Mouse (Mus musculus): ENCODE measurements around the gene Ankrd33b. TPM values are rescaled to one million over a fixed set of nuclear protein-coding genes. Genes with fewer than 3 reads are reported as not detected.
A peak's percentile ranks its signal among the peaks of the same experiment; 100 is the strongest.

Gene Ankrd33b
- total RNA-seq, 2 experiments from 2014 or later = 53.2 to 54.2 TPM

DNA sequence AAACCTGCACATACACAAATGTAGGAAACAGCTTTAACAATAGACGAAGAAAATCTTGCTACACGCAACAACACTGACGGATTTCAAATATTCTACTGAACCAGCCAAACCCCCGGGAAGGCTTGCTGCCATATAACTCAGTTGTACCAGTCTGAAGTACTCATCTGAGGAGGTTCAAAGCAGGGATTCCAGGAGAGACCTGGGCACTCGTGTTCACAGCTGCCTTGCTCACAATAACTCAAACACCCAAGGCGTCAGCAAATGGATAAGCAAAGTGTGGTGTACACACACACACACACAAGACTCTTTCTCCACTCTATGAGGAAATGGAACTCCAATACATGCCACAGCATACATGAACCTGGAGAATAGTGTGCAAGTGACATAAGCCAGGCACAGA, 29.5 kb downstream of the Ankrd33b start:
- no peak for DNase-seq

DNA sequence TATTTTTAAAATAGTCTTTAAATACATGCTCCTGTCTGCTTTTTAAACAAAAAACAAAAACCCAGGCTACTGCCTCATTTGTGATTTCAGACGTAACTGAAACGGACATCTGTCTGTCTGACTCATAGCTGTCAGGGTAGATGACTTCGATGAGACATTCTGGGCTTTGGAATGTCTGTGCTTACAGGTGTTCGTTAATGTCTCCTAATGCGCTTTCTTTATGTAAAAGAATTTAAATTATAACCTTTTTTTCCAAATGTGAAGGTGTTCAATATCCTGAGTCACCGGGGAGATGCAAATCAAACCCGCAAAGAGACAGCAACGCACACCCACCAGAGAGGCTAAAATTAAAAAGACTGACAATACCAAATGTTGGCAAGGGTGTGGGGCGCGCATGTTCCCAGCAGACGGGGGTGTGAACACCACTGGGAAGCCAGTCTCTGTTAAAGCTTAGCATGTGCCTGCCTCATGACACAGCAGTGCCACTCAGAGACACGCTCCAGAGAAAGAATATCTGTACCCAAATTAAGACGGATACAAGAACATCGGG, 30.3 kb downstream of the Ankrd33b start:
- peak; percentile 82 to 85 for DNase-seq

DNA sequence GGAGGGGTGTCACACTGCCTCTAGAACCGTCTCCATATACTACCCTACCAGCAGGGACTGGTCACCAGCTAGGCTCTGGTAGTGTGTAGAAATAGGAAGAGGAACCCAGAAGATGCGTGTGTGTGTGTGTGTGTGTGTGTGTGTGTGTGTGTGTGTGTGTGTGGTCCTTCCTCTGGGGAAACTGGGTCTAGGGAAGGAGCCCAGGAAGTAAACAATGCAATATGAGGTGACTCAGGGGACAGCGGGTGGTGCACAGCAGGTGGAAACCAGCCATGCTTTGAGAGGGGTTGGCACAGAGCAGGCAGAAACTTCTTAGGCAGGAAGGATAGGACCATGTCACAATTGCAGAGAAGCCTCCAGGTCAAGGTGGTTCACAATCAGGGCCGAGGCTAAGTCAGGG, 30.8 kb downstream of the Ankrd33b start:
- DNase-seq = no peak

DNA sequence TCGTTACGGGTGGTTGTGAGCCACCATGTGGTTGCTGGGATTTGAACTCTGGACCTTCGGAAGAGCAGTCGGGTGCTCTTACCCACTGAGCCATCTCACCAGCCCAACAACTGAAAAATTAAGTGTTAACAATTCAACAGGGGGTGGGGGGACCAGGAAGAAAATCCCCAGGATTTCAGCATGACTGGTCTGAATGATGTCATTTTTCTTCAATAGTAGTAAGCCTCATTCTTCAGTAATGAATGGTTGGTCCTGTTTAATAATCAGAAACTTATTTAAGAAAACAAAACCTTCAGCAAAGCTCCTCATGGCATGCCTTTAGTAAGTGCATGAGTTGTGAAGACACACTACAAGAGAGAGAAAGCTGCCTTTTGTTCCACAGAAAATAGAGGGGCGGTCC, 32.7 kb downstream of the Ankrd33b start:
- no peak for DNase-seq

DNA sequence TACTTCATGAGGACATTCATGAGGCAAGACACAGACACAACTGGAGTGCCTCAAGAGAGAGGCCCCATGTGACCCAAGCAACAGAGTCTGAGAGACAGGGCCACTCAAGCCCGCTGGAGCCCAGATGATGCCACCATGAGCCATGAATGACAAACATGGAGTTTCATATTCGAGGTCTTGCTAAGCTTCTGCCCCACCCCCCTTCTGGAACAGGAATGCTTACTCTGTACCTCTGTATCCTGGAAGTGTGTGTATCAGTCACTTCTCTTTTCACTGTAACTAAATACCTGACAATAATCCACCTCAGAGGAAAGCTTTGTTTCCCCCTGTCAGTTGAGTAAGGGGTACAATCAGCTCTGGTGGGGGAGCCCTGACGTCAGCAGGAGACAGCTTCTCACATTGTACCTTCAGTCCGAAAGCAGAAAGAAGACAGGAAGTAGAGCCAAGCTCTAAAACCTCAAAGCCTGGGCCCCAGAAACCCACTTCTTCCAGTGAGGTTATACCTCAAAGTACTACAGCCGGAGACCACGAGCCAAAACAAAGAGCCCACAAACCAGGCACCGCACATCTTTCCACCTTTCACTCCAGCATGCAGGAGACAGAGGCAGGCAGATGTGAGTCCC, 34.9 kb downstream of the Ankrd33b start:
- no peak for DNase-seq

DNA sequence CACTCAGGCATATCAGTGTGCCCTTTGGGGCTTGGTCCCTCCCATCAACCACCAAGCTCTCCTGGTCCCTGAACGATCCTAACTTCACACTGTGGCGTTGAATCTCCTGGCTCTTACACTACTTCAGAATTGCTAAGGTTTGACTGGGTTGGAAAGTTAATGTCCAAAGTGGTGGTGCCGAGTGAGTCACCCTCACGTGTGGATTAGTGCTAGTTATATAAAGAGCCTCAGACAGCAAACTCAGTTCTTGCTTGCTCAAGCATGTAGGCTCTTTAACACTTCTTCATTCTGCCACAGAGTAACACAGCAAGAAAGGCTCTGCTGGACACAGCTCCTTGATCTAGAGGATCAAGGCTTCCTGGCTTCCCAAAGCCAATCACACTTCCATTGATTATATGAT, 35.8 kb downstream of the Ankrd33b start:
- no peak for DNase-seq

DNA sequence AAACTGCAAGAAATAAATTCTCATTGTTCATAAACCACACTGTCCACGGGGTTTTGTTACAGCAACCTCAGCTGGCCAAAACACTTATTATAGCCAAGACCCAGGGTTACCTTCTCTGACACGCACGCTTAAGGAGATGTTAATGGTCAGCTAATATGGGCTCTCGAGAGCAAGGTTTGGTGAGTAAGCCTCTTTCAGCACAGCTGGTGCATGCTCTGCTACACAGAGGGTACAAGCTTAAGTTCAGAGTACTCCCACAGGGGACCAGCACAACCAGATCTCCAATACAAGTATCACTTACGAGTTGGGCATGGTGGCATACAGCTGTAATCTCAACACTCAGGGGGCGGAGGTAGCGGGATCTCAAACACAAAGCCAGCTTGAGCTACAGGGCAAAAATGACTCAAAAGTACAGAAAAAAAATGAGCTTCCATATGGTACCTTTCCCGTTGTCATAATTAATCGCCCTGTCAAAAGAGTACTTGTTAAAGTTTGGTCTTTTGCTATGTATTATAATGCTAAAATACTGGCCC, 39.4 kb downstream of the Ankrd33b start:
- no peak for DNase-seq

DNA sequence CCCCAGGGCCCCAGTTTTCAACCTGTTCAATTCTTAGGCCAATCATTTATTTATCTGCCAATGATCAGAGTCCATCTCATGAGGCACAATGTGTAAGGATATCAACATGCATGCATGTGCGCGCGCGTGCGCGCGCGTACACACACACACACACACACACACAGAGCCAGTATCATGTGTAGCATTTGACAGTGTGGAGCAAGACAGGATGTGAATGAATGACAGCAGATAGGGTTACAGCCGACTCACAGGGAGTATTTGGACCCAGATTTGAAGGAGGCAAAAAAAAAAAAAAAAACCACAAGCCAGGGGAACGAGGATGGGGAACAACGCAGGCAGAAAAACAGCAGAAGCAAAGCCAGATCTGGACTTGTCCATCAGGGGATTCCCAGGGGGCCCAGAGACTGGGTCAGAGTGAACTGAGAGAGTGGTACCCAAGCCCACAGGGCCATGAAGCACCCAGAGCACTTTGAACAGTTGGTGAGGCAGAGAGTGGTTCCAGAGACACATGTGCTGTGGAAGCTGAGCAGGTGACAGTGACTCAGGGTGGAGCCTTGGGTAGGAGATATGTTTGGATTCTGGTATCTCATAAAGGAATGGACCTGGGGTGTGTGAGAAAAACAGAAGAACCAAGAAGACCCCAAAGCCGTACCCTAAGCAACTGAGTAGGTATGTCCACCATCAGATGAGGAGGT, 41.7 kb downstream of the Ankrd33b start:
- no peak for DNase-seq

DNA sequence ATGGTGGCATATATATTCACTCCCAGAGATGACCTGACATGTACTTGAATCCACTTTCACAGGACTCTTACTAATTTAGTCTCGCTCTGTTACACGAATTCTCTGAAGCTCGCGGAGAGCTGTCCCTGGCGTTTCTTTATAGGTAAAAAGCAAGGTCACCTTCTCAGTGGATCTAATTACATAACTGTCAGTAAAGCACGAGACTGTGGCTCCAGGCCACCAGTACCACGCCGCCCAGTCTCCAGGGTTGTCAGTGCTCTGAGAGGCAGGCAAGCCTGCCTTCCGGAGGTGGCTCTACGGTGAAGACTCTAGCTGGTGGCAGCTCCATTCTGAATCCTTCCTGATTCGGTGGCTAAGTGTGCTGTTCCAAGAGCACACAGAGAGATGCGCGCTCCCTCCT, 43.0 kb downstream of the Ankrd33b start:
- DNase-seq = no peak

DNA sequence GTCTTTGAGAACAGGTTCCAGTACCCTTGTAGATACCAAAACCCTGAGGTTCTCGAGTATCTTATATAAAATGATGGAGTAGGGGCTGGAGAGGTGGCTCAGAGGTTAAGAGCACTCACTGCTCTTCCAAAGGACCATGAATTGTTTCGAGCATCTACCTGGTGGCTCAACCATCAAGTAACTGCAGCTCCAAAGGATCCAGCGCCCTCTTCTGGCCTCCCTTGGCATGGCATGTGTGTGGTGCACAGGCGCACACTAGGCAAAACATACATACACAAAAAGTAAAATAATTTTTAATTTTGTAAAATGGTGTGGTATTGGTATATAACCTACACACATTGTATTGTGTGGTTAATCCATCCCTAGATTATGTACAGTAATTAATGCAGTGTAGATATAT, 43.8 kb downstream of the Ankrd33b start:
- DNase-seq = no peak

DNA sequence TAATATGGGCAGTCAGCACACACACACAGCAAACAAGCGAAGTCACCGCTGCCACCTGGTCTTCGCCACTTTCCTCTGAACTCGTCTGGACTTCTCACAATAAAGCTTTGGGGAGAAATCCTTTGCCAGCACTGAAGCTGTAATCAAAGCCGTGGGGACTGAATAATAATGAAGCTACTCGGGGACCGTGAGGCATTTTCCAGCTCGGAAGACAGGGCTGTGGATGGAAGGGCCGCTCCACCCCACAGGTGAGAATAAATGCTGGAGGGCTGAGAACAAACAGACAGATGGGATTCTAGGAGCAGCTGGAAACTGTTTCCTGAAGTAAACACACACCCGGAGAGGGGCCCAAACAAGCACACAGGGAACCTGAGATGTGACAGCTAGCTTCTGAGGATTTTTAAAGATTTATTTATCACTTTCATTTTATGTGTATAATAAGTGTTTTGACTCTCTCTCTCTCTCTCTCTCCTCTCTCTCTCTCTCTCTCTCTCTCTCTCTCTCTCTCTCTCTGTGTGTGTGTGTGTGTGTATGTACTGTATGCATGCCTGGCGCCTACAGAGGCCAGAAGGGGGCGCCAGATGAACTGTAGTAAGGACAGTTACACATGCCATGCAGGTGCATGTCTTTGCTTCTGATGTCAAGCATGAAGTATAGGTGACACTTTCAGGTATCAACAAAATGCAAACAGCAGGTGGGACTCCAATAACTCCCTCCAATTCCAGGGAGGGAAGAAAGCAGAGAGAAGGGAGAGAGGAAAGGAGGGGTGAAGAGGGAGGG, 46.7 kb downstream of the Ankrd33b start:
- DNase-seq = no peak

DNA sequence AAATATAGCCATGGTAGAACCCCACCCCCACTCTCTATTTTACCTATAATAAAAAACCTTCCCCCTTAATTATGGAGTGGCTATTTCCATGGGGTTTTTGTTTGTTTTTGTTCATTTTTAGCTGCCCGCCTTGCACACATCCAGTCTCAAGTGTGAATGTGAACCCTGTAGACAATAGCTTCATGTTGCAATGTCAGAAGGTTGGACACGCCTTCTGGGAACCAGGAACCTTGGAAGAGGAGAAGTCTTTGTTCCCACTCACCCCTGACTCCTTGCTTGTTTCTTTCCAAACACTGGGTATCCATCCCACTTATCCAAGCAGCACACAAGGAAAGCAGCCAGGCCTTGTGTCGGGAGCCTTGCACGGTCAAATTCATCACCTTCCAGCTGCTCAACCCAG, 48.5 kb downstream of the Ankrd33b start:
- no peak for DNase-seq

DNA sequence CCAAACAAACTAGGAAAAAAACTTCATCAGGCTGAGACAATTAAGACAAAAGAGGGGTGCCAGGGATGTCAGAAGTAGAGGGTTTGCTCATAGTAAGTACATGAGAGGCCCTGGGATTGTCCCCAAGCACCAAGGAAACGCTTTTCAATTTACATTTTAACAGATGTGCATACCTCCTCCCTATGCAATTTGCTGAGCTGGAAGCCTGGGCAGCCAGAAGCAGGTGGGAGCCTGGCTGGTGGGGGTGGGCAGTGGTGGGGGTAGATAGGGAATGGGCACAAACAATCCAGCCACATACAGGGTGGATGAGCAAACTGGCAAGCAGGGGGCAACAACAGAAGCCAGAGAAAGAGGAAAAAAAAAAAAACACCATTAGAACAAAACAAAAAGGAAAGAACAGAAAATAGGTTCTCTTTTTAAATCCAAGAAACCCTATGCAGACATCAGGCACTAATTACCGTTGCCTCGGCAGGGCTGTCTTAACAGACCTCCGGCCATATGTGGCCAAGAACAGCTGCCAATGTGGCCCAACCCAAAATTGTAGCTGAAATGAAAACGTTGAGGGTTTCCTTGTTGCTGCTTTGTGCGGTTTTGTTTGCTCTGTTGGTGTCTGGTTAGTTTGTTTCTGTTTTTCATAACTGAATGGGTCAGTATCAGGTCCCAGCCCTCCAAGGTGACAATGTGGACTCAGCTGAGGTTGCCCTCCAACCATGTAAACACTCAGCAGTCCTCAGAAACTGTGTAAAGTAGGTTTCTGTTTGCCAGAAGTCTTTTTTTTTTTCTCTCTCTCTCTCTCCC, 49.2 kb downstream of the Ankrd33b start:
- DNase-seq = no peak

DNA sequence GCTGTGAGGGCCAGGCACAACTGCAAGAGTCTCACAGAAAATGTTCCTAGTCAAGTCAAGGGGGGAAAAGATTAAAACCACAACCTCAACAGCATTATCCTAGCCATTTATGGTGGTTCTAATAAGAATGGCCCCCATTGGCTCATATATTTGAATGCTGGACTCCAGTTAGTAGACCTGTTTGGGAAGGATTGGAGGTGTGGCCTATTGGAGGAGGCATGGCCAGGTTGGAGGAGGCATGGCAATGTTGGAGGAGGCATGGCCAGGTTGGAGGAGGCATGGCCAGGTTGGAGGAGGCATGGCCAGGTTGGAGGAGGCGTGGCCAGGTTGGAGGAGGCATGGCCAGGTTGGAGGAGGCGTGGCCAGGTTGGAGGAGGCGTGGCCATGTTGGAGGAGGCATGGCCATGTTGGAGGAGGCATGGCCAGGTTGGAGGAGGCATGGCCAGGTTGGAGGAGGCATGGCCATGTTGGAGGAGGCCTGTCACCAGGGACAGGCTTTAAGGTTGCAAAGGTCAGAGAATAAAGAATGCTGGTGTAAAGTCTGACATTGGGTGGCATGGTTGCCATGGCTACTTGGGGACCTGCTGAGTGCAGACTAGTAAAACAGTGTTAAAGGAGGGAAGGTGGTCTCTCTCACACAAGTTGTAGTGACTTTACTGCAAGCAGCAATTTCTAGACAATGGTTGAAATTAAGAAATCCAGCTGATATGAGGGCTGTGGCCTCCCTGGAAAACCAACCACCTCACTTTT, 50.3 kb downstream of the Ankrd33b start:
- DNase-seq = no peak

DNA sequence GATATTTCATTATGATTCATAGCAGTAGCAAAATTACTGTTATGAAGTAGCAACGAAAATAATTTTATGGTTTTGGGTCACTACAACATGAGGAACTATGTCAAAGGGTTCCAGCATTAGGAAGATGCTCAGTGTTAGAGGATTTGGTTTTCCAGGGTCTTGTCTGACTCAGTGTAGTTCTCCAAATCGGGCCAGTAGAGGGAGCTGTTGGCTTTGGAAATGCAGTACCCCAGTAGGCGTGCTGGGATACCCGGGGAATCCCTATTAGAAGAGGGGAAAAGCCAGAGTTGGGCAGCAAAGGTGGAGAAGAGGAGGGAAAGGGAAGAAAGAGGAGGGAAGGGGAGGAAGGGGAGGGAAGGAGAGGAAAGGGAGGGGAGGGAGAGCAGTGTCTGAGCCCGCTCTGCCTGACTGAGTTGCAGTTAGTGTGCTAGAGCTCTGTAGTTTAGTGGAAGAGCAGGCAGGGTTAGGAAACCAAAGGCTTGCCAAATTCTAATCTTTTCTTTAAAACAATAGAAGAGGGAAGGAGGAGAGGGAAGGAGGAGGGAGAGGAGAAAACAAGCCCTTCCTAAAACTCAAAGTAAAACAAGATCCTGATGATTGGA, 51.8 kb downstream of the Ankrd33b start:
- DNase-seq = peak; percentile 70 to 79

DNA sequence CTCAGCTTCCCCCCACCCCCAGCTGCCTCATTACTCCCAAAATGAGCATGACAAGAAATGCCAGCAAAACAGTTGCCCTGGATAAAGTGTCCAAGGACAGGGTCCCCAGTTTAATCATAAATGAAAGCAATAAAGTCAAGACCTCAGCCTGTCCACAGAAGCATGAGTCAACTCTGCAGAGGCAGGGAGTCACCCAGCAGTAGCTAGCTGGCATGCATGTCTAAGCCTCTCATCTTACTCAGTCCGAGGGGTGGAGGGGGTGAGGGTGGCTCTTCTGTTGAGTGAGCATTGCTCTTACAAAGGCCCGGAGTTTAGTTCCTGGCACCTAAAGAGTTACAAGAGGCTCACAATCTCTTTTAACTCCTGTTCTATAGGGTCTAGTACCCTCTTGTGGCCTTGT, 55.5 kb downstream of the Ankrd33b start:
- no peak for DNase-seq

DNA sequence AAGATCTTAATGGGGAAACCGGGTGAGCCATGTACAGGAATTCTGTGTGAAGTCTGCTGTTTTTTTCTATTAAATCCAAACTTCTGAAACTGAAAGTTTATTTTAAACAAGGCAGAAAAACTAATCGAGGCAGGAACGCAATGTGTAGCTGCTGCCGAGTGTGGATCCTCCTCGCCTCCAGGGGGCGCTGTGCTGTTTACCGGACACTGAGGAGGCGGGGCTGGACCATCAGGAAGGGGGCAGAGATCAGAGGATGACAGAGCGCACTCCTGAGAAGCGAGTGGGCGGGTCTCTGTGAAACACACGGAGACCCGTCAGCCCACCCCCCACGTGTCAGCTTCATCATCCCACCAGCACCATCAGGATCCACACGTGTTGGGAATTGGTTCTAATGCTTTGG, 58.0 kb downstream of the Ankrd33b start:
- no peak for DNase-seq

DNA sequence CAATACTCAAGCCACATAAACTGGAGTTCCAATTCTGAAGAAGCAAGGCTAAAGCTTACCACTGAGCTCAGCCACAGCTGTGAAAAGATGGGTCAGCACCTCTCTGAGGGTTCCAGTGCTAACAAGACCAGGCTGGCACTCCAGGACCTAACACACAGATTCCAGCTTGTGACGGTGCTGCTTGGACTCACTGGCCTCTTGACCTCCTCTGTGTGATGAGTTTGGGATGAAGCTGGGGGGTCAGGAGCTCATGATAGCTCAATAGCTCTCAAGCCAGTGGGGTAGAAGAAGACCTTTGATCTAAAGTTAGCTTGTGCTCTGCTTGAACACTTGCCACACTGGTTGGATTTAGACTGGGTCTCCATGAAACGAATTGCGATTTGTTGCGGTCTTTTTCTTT, 60.8 kb downstream of the Ankrd33b start:
- DNase-seq = no peak

DNA sequence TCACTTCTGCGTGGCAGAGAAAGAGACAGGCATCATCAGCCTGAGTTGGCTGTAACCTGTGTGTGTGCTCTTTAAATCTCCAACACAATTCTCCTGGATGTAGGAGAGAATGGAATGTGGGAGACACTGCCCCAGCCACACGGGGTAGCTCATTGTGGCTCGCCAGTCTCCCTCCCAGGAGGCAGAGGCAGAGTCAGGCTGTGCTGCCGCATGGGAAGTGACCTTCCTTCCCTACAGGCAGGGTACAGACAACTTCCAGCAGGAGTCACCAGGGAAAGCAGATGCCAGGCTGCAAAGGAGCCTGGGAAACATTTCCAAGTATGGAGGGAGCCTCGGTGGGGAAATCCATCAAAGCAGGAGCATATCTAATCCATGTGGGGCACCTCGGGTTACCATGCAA, 62.3 kb downstream of the Ankrd33b start:
- DNase-seq = no peak

DNA sequence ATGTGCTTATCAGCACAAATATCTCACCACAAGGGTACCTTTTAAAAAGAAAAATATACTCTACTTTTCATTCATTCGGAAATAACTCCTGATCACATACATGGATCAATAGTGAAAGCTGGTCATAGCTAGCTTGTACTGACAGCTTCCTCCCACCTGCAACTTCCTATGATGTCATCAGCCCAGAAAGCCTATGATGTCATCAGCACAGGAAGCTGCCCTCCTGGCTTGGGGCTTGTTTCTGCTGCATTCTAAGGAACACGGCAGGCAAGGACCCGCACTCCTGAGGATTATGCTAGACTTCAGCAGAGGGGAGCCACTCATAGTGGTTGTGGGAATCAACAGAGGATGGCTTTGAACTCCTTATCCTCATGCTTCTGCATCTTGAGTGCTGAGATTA, 63.2 kb downstream of the Ankrd33b start:
- DNase-seq = no peak
